Mouse (Mus musculus) limb, embryonic 11.5 days (tissue): ENCODE results near the gene Iffo2. TPM values are rescaled to one million over a fixed set of nuclear protein-coding genes. Genes with fewer than 3 reads are reported as not detected.
"Not testable (repeated sequence)": the region's sequence is repeated elsewhere in the genome, so short reads cannot be mapped to it uniquely, and the experiment has no call there.

Experiments
- ATAC-seq: fragments of 200-750 bp; cut with Nextera tagmentation; 2 replicates; pipeline ENCODE4 v1.8.0; 2017; ENCODE audit warnings: low read depth; ENCODE audit not compliant: insufficient number of reproducible peaks, low FRiP score, low TSS enrichment
- DNase-seq: peaks from one replicate; pipeline ENCODE4 v3.0.0-alpha.2; 2015; ENCODE audit warnings: low spot score
- H3K27ac ChIP-seq: fragments of 300-500 bp; sonication (generic); replicated peaks from 2 replicates; pipeline ENCODE4 v1.5.1; 2014; ENCODE audit warnings: low read depth, mild to moderate bottlenecking, low read length
- H3K27me3 ChIP-seq: fragments of 300-500 bp; sonication (generic); 2 replicates; pipeline ENCODE4 v1.6.1; 2014; ENCODE audit warnings: mild to moderate bottlenecking, low read length, mixed read lengths; ENCODE audit not compliant: control insufficient read depth, insufficient read depth
- H3K36me3 ChIP-seq: fragments of 300-500 bp; sonication (generic); 2 replicates; pipeline ENCODE4 v1.6.1; 2014; ENCODE audit warnings: mild to moderate bottlenecking, low read length, moderate library complexity, mixed read lengths; ENCODE audit not compliant: control insufficient read depth, insufficient read depth
- H3K4me1 ChIP-seq: fragments of 300-500 bp; sonication (generic); 2 replicates; pipeline ENCODE4 v1.6.1; 2014; ENCODE audit warnings: low read length, mixed read lengths; ENCODE audit not compliant: control insufficient read depth, insufficient read depth
- H3K4me2 ChIP-seq: fragments of 300-500 bp; sonication (generic); 2 replicates; pipeline ENCODE4 v1.6.1; 2014; ENCODE audit warnings: low read depth, mild to moderate bottlenecking, moderate library complexity; ENCODE audit not compliant: severe bottlenecking
- H3K4me3 ChIP-seq: fragments of 300-500 bp; sonication (generic); 2 replicates; pipeline ENCODE4 v1.5.1; 2014; ENCODE audit warnings: low read depth, low read length
- H3K9ac ChIP-seq: fragments of 300-500 bp; sonication (generic); 2 replicates; pipeline ENCODE4 v1.6.1; 2014; ENCODE audit warnings: mild to moderate bottlenecking, low read length
- H3K9me3 ChIP-seq: fragments of 300-500 bp; sonication (generic); 2 replicates; pipeline ENCODE4 v1.6.1; 2016; ENCODE audit warnings: low read length; ENCODE audit not compliant: control insufficient read depth
- WGBS: fragments of 180-500 bp; shearing (Covaris S2); extraction: QIAGEN DNeasy Blood & Tissue Kit; methylation state at CpG from one replicate; pipeline ENCODE4 v1.1.7; 2014; 5-methylcytosine and 5-hydroxymethylcytosine counted together
- polyA plus RNA-seq: library from polyadenylated mRNA; unstranded; fragments of >200 nt; fragmentation: Nextera tagmentation; extraction: Ambion mirVana; gene quantifications from 2 replicates; pipeline ENCODE4 v1.2.1, GENCODE M21; 2014

Iffo2 gene
- polyA plus RNA-seq, result 3.7 and 3.9 TPM in 2 replicates

DNA sequence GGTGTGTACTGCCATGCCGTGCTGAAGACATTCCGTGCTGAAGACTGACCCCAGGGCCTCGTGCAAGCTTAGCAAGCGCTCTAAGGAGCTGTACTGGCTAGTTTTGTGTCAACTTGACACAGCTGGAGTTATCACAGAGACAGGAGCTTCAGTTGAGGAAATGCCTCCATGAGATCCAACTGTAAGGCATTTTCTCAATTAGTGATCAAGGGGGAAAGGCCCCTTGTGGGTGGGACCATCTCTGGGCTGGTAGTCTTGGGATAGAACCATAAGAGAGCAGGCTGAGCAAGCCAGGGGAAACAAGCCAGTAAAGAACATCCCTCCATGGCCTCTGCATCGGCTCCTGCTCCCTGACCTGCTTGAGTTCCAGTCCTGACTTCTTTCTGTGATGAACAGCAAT lies at the start of gene Iffo2:
Gene Iffo2 (plus strand): TSS at position 301 of the 400 bp plus-strand sequence.
- 79% methylated on average over 5 of the region's 5 CpGs for WGBS
- H3K4me2 ChIP-seq, H3K9me3 ChIP-seq, ATAC-seq, H3K27me3 ChIP-seq, H3K27ac ChIP-seq, H3K9ac ChIP-seq, H3K36me3 ChIP-seq, DNase-seq, H3K4me1 ChIP-seq, H3K4me3 ChIP-seq: not testable (repeated sequence)

DNA sequence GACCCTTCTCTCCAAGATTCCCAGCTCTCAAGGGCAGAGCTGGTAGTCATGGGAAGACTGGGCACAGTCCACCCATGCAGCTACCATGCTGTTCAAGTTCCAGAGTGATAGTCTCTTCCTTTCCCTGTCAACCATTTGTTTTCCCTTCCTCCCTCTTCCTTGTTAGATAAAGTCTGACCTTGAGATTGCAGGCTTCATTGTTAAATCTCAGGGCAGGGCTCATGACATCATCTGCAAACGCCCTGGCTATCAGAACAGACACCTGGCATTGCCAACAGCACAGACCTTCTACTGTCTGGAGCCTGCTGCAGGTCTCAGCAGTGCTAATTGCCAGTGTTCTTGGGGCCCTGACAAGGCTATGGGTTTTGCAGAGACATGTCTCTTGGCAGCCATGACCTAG lies 48.9 kb upstream of the Iffo2 start:
- H3K9me3 ChIP-seq, result no peaks in the 10 kb centered on the region
- ATAC-seq, result no peak

DNA sequence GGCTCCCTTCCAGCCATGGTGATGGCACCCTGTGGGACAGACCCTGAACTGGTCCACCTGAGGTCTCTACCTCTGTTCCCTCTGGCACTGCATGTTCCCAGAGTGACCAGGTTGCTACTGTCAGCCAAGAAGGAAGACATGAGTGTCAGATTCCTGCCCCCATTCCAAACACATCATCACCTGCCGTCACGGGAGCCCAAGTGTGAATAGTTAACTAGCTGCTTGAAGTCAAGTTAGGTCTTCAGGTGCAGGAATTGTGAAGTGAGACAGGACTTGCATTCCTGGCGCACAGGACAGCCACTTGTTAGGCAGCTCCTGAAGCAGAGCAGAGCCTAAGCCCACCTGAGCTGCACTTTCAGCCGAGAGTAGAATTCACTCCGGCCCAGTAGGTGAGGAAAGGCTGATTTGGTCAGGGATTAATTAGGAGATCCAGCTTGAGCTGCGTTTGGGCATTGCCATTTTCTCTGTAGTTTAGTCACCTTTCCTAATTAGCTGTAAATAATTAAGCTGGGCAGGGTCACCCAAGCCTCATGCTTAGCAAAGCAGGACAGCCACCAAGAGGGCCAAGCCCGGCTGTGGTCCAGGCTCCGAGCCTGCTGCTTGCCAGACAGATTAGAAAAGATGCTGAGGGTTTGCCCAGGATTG lies 46.8 kb upstream of the Iffo2 start:
- Histone ChIP-seq H3K27me3 (no peaks in the 10 kb centered on the region), H3K4me1 (no peaks in the 10 kb centered on the region), H3K4me2 (no peak overlapping the region), H3K27ac (no peak overlapping the region), H3K9ac (no peak overlapping the region), H3K4me3 (no peak overlapping the region), H3K36me3 (peaks cover 40% of the 10 kb centered on the region), H3K9me3 (no peaks in the 10 kb centered on the region)
- WGBS, result 86% methylated on average over 8 of the region's 8 CpGs
- DNase-seq (no peak), ATAC-seq (no peak)

More for the DNA sequence above, 48.9 kb upstream of the Iffo2 start:
- no peak overlapping the region for H3K9ac ChIP-seq
- no peak overlapping the region for H3K27ac ChIP-seq
- no peak for DNase-seq
- H3K4me3 ChIP-seq, result no peak overlapping the region
- no peaks in the 10 kb centered on the region for H3K4me1 ChIP-seq
- H3K36me3 ChIP-seq, result peaks cover 52% of the 10 kb centered on the region
- H3K27me3 ChIP-seq, result no peaks in the 10 kb centered on the region
- 83% methylated on average over 1 of the region's 1 CpGs for WGBS
- H3K4me2 ChIP-seq, result no peak overlapping the region

DNA sequence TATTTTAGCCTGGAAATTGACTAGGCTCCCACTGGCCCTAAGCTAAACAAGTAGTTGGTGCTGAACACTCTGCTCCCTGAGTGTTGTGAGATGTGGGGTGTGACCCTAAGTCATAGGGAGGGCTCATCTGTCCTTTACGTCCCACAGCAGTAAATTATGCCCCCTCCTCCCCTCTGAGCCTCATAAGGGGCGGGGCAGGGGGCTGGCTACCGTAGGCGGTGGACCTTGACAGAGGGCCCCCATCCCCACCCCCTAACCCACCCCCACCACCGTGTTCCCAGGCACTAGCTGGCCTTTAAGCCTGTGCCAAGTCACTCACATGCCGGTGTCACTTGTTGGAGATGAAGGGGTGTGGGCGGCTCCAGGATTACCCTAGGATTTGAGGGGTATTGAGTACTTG lies 45.9 kb upstream of the Iffo2 start:
- Histone ChIP-seq H3K9ac (no peak overlapping the region), H3K27me3 (no peaks in the 10 kb centered on the region), H3K36me3 (peaks cover 35% of the 10 kb centered on the region), H3K4me1 (no peaks in the 10 kb centered on the region), H3K4me2 (no peak overlapping the region), H3K27ac (no peak overlapping the region), H3K9me3 (no peaks in the 10 kb centered on the region), H3K4me3 (no peak overlapping the region)
- 79% methylated on average over 7 of the region's 7 CpGs for WGBS
- no peak for DNase-seq
- ATAC-seq, result no peak

DNA sequence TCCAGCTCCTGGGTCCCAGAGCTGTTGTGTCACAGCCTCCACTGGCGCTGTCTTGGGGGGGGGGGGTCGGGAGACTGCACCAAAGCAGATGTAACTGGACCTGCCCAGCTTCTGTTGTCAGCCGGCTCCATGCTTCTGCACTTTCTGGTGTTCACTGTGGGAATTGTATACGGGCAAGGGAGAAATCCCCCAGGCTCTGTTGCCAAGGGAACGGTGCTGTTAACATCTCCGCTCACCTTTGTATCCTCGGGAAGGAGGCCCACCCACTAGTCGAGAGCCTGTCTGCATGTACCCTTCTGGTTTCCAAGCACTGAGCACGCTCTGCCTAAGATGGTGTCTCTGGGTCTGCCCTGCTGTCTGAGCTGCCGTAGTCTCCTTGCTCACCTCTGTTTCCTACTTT lies 43.3 kb upstream of the Iffo2 start:
- no peak for ATAC-seq
- H3K4me2 ChIP-seq, result no peak overlapping the region
- no peaks in the 10 kb centered on the region for H3K9me3 ChIP-seq
- H3K9ac ChIP-seq, result no peak overlapping the region
- WGBS, result 69% methylated on average over 10 of the region's 10 CpGs
- DNase-seq, result no peak
- no peaks in the 10 kb centered on the region for H3K27me3 ChIP-seq
- no peak overlapping the region for H3K27ac ChIP-seq
- H3K4me1 ChIP-seq, result no peaks in the 10 kb centered on the region
- peaks cover 36% of the 10 kb centered on the region for H3K36me3 ChIP-seq
- no peak overlapping the region for H3K4me3 ChIP-seq

DNA sequence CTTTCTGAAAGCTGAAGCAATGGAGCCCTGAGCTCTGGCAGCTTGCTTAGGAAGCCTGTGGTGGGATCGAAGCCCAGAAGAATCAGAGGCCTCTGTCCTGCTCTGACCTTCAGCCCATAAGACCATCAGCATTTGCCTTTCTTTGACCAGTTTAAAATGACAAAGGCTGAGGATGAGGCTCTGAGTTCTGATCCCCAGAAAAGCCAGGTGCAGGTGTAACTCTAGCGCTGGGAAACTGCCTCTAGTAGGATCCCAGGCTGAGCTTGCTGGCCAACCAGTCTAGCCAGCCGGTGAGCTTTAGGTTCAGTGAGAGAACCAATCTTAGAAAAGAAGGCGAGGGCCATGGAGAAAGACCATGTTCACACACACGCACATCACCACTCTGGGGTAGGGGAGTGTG lies 42.0 kb upstream of the Iffo2 start:
- H3K27me3 ChIP-seq, result no peaks in the 10 kb centered on the region
- no peak overlapping the region for H3K4me3 ChIP-seq
- peaks cover 26% of the 10 kb centered on the region for H3K36me3 ChIP-seq
- WGBS, result 97% methylated on average over 5 of the region's 5 CpGs
- ATAC-seq, result no peak
- H3K9me3 ChIP-seq, result no peaks in the 10 kb centered on the region
- H3K9ac ChIP-seq, result no peak overlapping the region
- no peak overlapping the region for H3K27ac ChIP-seq
- no peaks in the 10 kb centered on the region for H3K4me1 ChIP-seq
- no peak for DNase-seq
- H3K4me2 ChIP-seq, result no peak overlapping the region

DNA sequence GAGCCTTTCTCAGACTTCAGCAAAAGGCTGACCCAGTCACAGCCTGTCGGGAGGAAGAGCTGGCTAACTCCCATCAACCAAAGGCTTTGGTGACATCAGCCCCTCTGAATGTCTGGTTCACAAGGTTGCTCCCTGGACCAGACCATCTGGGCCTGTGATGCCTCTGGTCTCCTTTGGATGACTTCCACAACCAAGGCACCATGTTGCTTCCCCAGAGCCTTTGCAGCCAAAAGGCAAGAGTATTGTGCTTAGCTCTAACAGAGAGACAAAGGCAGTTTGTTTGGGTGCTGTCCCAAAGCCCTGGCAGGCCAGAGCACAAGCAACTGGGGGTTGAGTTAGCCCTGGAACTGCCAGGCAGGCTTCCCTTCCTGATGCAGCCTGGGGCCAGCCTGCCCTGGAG lies 40.4 kb upstream of the Iffo2 start:
- H3K4me3 ChIP-seq, result no peak overlapping the region
- H3K27ac ChIP-seq, result no peak overlapping the region
- H3K9me3 ChIP-seq, result no peaks in the 10 kb centered on the region
- H3K4me1 ChIP-seq, result no peaks in the 10 kb centered on the region
- H3K27me3 ChIP-seq, result no peaks in the 10 kb centered on the region
- ATAC-seq (no peak), DNase-seq (no peak)
- 90% methylated on average over 1 of the region's 1 CpGs for WGBS
- no peak overlapping the region for H3K4me2 ChIP-seq
- H3K9ac ChIP-seq, result no peak overlapping the region
- H3K36me3 ChIP-seq, result peaks cover 18% of the 10 kb centered on the region

DNA sequence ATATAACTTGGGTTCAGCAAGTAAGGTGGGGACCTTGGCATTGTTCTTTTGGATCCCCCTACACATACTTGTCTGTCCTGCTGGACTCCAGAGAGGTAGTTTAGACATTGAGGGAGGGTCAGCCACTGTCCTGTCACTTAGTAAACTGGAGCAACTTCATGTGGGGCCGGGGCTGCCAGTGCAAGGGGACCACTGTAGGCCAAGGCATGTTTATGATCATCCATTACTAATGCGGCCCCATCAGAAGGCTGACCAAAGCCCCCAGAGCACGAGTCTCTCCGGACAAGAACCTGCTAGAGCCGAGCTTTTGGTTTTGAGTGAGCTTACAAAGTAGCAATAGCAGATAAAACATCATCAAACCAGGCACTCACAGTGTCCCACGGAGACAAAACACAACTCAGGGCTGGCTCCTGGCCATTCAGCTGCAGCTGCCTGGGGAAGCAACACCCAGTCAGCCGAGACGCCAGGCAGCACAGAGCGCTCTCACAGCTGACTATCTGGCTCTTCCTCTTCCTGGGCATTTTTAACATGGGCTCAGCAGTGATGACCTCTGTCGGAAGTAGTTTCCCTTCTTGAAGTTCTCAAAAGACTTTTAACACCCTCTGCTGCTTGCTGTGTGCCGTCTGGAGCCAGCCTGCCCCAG lies 39.8 kb upstream of the Iffo2 start:
- H3K27me3 ChIP-seq, result no peaks in the 10 kb centered on the region
- no peaks in the 10 kb centered on the region for H3K9me3 ChIP-seq
- H3K9ac ChIP-seq, result no peak overlapping the region
- WGBS, result 88% methylated on average over 11 of the region's 11 CpGs
- H3K4me2 ChIP-seq, result no peak overlapping the region
- ATAC-seq (no peak), DNase-seq (no peak)
- no peaks in the 10 kb centered on the region for H3K4me1 ChIP-seq
- peaks cover 15% of the 10 kb centered on the region for H3K36me3 ChIP-seq
- no peak overlapping the region for H3K27ac ChIP-seq
- H3K4me3 ChIP-seq, result no peak overlapping the region
